Mouse (Mus musculus) midbrain, postnatal 0 days (tissue): ENCODE data around the gene Slc9a3r2. TPM values are rescaled to one million over a fixed set of nuclear protein-coding genes. Genes with fewer than 3 reads are reported as not detected.

Source experiments
- ATAC-seq: fragments of 200-750 bp; cut with Nextera tagmentation; 2 replicates; pipeline ENCODE4 v1.8.0; 2017; ENCODE audit warnings: moderate number of reproducible peaks, mild to moderate bottlenecking, moderate TSS enrichment, moderate library complexity; ENCODE audit not compliant: low FRiP score
- DNase-seq: peaks from one replicate; pipeline ENCODE4 v3.0.0-alpha.2; 2015; ENCODE audit warnings: low spot score
- H3K27ac ChIP-seq: fragments of 300-500 bp; sonication (generic); 2 replicates; pipeline ENCODE4 v1.5.1; 2014; ENCODE audit warnings: low read depth, mild to moderate bottlenecking, low read length, mixed read lengths
- H3K27me3 ChIP-seq: fragments of 300-500 bp; sonication (generic); 2 replicates; pipeline ENCODE4 v1.6.1; 2014; ENCODE audit warnings: low read length, control low read depth, mixed read lengths; ENCODE audit not compliant: insufficient read depth
- H3K36me3 ChIP-seq: fragments of 300-500 bp; sonication (generic); 2 replicates; pipeline ENCODE4 v1.6.1; 2014; ENCODE audit warnings: low read length, control low read depth, mixed read lengths; ENCODE audit not compliant: insufficient read depth
- H3K4me1 ChIP-seq: fragments of 300-500 bp; sonication (generic); 2 replicates; pipeline ENCODE4 v1.6.1; 2014; ENCODE audit warnings: mild to moderate bottlenecking, control low read depth, antibody characterized with exemption, low read length, mixed read lengths; ENCODE audit not compliant: insufficient read depth
- H3K4me2 ChIP-seq: fragments of 300-500 bp; sonication (generic); 2 replicates; pipeline ENCODE4 v1.6.1; 2014; ENCODE audit warnings: low read depth, mild to moderate bottlenecking, low read length, mixed read lengths; ENCODE audit not compliant: poor library complexity, severe bottlenecking
- H3K4me3 ChIP-seq: fragments of 300-500 bp; sonication (generic); 2 replicates; pipeline ENCODE4 v1.5.1; 2014; ENCODE audit warnings: low read depth, mild to moderate bottlenecking, low read length, moderate library complexity
- H3K9ac ChIP-seq: fragments of 300-500 bp; sonication (generic); replicated peaks from 2 replicates; pipeline ENCODE4 v1.6.1; 2014; ENCODE audit warnings: mild to moderate bottlenecking, low read length, moderate library complexity, mixed read lengths; ENCODE audit not compliant: poor library complexity, severe bottlenecking
- H3K9me3 ChIP-seq: fragments of 300-500 bp; sonication (generic); 2 replicates; pipeline ENCODE4 v1.6.1; 2016; ENCODE audit warnings: low read length, control low read depth
- CTCF ChIP-seq: IDR thresholded peaks from 2 replicates; pipeline ENCODE4 v1.5.1; 2016; ENCODE audit warnings: antibody characterized with exemption, mild to moderate bottlenecking
- WGBS: fragments of 180-500 bp; shearing (Covaris S2); extraction: QIAGEN DNeasy Blood & Tissue Kit; methylation state at CpG from one replicate; pipeline ENCODE4 v1.1.7; 2014; 5-methylcytosine and 5-hydroxymethylcytosine counted together
- polyA plus RNA-seq: library from polyadenylated mRNA; unstranded; fragments of >200 nt; fragmentation: Nextera tagmentation; extraction: Ambion mirVana; gene quantifications from 2 replicates; pipeline ENCODE4 v1.2.1, GENCODE M21; 2015
- total RNA-seq: library from RNA; depleted of rRNA; stranded (reverse); fragments of >200 nt; gene quantifications from 2 replicates; pipeline ENCODE4 v1.2.3, GENCODE M21; 2014

Slc9a3r2 gene
- total and polyA plus RNA-seq, 2 experiments from 2014 or later, result 52.1 to 62.8 TPM

DNA sequence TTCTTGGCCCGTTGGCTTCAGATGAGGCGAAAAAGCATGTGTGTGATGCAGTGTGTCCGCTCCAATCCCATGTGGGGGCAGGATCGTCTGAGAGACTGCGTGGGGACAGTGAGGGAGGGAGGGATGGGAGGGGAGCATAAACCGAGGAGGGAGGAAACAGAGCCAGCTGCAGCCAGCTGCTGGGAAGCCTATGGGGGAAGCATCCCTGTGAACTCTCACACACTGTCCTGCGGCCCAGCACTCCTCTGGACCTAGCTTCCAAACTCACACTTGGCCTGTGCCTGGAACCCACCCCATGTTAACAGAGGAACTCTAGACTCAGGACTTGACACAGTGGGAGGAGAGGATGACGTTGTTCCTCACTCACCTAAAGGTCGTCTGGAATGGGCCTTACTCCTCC is 11.3 kb downstream of the Slc9a3r2 start:
- 76% methylated on average over 9 of the region's 9 CpGs for WGBS
- DNase-seq (no peak), ATAC-seq (no peak)
- Histone ChIP-seq H3K9me3 (no peaks in the 10 kb centered on the region), H3K36me3 (peaks cover 34% of the 10 kb centered on the region), H3K4me1 (no peaks in the 10 kb centered on the region), H3K9ac (no peak overlapping the region), H3K27ac (no peak overlapping the region), H3K4me2 (no peak overlapping the region), H3K4me3 (no peak overlapping the region), H3K27me3 (no peaks in the 10 kb centered on the region)
- no peak for TF ChIP-seq CTCF

- Histone ChIP-seq H3K4me3 (no peak overlapping the region), H3K27ac (no peak overlapping the region), H3K4me2 (no peak overlapping the region), H3K9me3 (no peaks in the 10 kb centered on the region), H3K36me3 (peaks cover 34% of the 10 kb centered on the region), H3K27me3 (no peaks in the 10 kb centered on the region), H3K9ac (no peak overlapping the region), H3K4me1 (no peaks in the 10 kb centered on the region)
- DNase-seq (no peak), ATAC-seq (no peak)
- no peak for TF ChIP-seq CTCF
- WGBS, result 92% methylated on average over 4 of the region's 4 CpGs
These were observed 11.9 kb downstream of the Slc9a3r2 start for GRCm38 (mm10) chr17:24638214-24638613.

- no peaks in the 10 kb centered on the region for H3K27me3 ChIP-seq
- H3K27ac ChIP-seq, result no peak overlapping the region
- H3K36me3 ChIP-seq, result peaks cover 27% of the 10 kb centered on the region
- no peaks in the 10 kb centered on the region for H3K4me1 ChIP-seq
- H3K4me3 ChIP-seq, result no peak overlapping the region
- H3K4me2 ChIP-seq, result no peak overlapping the region
- DNase-seq (no peak), ATAC-seq (no peak)
- H3K9ac ChIP-seq, result no peak overlapping the region
- H3K9me3 ChIP-seq, result no peaks in the 10 kb centered on the region
- WGBS, result 65% methylated on average over 5 of the region's 5 CpGs
- TF ChIP-seq CTCF, result no peak
These were observed 13.2 kb downstream of the Slc9a3r2 start for GRCm38 (mm10) chr17:24636781-24637481.

DNA sequence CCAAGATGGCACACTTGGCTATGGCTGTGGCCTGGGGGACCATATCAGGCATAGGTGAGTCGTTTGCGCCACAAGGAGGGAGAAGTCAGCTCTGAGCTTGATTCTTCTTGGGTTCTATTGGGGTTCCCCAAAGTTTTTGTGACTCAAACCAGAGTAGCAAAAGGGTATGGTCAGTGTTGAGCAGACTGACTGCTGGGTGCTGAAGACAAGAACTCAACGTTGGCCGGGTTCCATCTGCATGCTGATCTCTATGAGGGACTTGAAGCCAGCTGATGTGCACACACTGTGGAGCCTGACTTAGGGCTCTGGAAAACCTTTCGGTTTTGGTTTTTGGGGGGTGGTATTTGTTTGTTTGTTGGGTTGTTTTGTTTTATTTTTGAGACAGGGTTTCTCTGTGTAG is 14.4 kb downstream of the Slc9a3r2 start:
- no peak for TF ChIP-seq CTCF
- no peak overlapping the region for H3K9ac ChIP-seq
- H3K27ac ChIP-seq, result no peak overlapping the region
- no peaks in the 10 kb centered on the region for H3K4me1 ChIP-seq
- H3K4me2 ChIP-seq, result no peak overlapping the region
- ATAC-seq, result no peak
- H3K9me3 ChIP-seq, result no peaks in the 10 kb centered on the region
- no peak overlapping the region for H3K4me3 ChIP-seq
- no peak for DNase-seq
- WGBS, result 92% methylated on average over 5 of the region's 5 CpGs
- no peaks in the 10 kb centered on the region for H3K27me3 ChIP-seq
- peaks cover 22% of the 10 kb centered on the region for H3K36me3 ChIP-seq

DNA sequence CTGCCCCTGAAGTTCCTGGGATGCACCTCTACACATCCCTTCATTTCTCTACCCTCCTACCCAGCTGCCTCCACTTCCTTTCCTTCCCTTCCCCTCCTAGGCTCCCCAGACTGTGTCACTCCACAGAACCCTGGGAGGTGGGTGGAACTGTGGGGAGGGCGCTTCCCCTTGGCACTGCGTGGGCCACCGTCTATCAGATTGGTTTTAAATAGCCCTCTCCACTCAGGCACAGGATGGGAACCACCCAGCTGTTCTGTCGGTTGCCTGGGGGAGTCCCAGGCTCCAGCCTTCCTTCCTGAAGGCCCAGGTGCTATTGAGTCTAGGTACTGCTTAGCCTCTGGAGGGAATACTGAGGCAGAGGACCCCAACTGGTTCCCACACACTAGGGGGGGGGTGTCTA is 15.1 kb downstream of the Slc9a3r2 start:
- Histone ChIP-seq H3K9me3 (no peaks in the 10 kb centered on the region), H3K9ac (no peak overlapping the region), H3K36me3 (peaks cover 21% of the 10 kb centered on the region), H3K4me3 (no peak overlapping the region), H3K27me3 (no peaks in the 10 kb centered on the region), H3K27ac (no peak overlapping the region), H3K4me1 (no peaks in the 10 kb centered on the region), H3K4me2 (no peak overlapping the region)
- DNase-seq (no peak), ATAC-seq (no peak)
- TF ChIP-seq CTCF, result no peak
- 93% methylated on average over 4 of the region's 4 CpGs for WGBS

DNA sequence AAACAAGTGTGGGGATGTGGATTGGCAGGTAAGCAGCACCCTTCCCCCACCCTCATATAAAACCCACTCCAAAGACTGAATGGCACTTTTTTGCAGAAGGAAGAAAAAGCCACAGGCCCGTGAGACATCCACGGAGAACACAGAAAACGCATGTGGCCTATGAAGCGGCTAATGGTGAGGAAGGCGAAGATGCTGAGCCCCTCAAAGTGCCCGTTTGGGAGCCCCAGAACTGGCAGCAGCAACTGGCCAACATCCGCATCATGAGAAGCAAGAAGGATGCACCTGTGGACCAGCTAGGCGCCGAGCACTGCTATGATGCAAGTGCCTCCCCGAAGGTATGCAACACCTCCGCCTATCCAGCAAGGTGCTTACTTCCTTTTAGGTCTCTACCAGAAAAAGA is 16.3 kb downstream of the Slc9a3r2 start:
- no peak for DNase-seq
- Histone ChIP-seq H3K4me2 (no peak overlapping the region), H3K9ac (no peak overlapping the region), H3K9me3 (no peaks in the 10 kb centered on the region), H3K4me3 (no peak overlapping the region), H3K27ac (no peak overlapping the region), H3K27me3 (no peaks in the 10 kb centered on the region), H3K4me1 (no peaks in the 10 kb centered on the region), H3K36me3 (peaks cover 21% of the 10 kb centered on the region)
- no peak for ATAC-seq
- 94% methylated on average over 11 of the region's 11 CpGs for WGBS
- TF ChIP-seq CTCF, result no peak
